Mouse (Mus musculus): ENCODE data around the gene 1700029H14Rik.

1700029H14Rik gene

GRCm38 (mm10) chr8:13503936-13504606 lies 58.2 kb downstream of the 1700029H14Rik start:
- no peak for DNase-seq

GRCm38 (mm10) chr8:13501221-13501620 lies 61.0 kb downstream of the 1700029H14Rik start:
- DNase-seq, result no peak
